Mouse (Mus musculus): Measurements from ENCODE around the gene Frmd8.
"Not testable (repeated sequence)": the region's sequence is repeated elsewhere in the genome, so short reads cannot be mapped to it uniquely, and the experiment has no call there.

Gene Frmd8

DNA sequence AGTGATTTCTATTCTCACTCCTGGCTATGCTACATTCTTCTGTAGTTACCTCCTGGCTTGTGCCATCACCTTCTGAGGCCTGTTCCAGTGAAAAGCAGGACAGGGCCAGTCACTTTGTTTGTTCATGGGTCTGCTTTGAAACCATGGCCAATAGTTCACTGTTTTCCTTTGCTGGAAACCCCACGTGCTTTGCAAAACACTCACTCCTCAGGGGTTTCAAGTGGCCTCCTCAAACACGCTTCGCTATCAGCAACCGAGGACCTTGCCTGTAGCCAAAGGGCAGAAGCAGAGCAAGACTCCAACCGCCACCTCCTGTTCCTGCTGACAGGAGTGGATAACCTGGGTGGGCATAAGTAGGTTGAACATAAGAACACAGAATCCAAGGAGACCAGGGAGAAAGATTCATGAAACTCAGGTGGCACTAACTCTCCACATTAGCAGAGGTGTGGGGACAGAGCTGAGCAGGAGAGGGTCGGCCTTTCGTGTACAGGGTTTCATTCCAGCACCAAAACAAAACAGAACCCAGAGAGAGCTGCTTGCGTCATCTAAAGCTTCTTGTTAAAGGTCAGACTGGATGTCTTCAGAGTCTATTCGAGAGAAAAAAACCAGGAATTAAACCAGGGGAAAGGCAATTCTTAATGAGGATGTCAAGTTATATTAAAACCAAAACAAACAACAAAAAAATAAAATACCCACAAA, 47.5 kb downstream of the Frmd8 start:
- DNase-seq (ENCODE audit: low read depth in 2 of 2, low spot score in 2 of 2): no peak

DNA sequence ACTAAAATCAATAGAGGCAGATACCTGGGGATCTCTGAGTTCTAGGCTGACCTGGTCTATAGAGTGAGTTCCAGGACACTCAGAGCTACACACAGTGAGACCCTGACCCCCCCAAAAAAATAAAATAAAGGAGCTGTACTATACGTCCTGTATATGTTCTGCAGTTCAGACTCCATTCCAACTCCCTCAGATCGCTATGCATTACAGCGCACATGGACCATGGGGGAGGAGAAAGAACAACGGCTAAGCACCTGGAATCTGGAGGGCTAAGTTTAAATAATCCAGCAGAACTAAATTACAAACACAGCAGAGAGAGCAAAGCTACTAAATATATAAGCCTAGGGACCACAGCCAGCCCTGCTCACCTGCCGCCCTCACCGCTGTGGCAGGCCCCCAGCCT, 48.0 kb downstream of the Frmd8 start:
- no peak for DNase-seq (ENCODE audit: low read depth in 2 of 2, low spot score in 2 of 2)

DNA sequence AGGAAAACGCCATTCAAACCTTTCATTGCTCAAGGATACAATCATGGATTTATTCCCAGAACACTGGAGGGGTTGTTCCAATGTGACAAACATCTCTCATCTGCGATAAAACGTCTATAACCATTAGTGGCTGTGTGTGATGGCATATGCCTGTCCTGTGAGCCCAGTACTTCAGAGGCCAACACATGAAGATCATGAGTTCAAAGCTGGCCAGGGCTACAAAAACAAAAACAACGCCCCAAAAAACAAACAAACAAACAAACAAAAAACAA, 48.4 kb downstream of the Frmd8 start:
- no peak for DNase-seq (ENCODE audit: low read depth in 2 of 2, low spot score in 2 of 2)

- no peak for DNase-seq (ENCODE audit: low read depth in 2 of 2, low spot score in 2 of 2)
Observed at GRCm38 (mm10) chr19:5825901-5826730, 49.0 kb downstream of the Frmd8 start.

DNA sequence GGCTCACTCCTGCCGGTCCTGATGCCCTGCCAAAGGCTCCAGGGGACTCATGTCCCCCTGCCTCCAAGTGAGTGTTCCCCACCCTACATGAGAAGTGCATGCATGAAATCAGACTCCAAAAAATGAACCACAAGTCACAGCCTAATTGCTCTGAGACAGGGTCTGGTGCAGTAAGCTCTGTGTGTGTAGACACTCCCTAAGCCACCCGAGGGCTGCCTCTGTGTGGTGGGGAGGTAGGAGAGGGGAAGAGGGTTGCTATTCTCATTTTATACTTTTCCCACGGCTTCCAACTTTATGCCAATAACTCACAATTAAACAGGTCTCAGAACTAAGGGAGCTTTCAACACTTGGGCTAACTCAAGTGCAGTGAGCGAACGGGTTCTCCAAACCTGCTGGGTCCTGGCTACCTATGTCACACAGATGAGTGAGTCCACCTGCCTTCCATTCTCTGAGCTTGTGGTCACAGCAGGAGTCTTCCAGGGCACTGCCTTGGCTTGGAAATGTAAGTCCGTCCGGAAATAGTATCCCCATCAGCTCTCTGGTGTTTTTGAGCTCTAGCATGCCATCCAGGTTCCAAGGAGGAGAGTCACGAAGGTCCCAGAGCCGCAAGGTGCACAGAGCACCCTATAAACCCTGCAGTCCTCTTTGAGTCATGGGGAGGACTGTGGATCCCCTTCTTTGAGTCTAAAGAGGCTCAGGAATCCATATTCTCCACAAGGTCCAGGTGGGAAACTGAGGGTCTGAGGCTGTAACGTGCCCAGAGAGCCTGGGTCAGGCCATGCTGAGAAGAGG, 50.1 kb downstream of the Frmd8 start:
- no peak for DNase-seq (ENCODE audit: low read depth in 2 of 2, low spot score in 2 of 2)

DNA sequence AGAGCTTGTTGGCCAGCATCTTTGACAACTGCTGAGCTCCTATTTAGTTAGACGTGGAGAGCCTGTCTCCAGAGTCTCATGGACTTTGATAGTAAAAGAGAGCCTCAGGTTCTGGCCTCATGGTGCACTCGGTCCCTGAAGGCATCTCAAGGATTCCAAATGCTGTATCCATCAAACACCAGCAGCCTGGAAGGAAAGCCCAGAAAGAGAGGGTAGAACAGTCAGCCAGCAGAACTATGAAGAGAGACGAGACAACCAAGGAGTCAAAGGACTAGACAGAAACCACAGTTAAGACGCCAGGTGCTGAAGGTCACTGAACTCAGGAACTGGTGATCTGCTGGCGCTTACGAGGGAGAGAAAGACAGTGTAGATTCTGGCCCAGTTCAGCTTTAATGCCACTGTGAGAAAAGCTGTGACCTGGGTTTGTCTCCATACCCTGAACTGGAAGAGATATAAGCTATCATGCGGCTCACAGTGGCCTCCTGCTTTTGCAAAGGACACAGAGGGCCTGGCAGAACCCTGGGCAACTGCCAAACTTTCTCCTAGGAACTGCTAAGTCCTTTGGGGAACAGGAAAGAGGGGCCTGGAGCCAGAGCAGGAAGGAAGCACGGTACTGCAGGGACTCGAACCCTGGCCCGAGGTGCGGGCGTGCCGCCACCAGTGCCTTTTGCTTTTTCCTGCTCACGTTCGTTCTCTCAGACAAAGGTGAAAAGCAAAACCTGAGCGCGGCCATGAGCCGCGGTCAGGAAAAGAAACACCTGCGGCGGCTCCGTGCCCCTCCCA, 50.8 kb downstream of the Frmd8 start:
- DNase-seq (ENCODE audit: low read depth in 2 of 2, low spot score in 2 of 2): no peak

- peak in 1 of 2 experiments; percentile 49 for DNase-seq (ENCODE audit: low read depth in 2 of 2, low spot score in 2 of 2)
Observed at GRCm38 (mm10) chr19:5823266-5823839, 51.7 kb downstream of the Frmd8 start.

GRCm38 (mm10) chr19:5822834-5823205, 52.3 kb downstream of the Frmd8 start:
- DNase-seq (ENCODE audit: low read depth in 2 of 2, low spot score in 2 of 2): no peak

- DNase-seq (ENCODE audit: low read depth in 2 of 2, low spot score in 2 of 2): no peak
Observed at GRCm38 (mm10) chr19:5822174-5822833, 52.8 kb downstream of the Frmd8 start.

DNA sequence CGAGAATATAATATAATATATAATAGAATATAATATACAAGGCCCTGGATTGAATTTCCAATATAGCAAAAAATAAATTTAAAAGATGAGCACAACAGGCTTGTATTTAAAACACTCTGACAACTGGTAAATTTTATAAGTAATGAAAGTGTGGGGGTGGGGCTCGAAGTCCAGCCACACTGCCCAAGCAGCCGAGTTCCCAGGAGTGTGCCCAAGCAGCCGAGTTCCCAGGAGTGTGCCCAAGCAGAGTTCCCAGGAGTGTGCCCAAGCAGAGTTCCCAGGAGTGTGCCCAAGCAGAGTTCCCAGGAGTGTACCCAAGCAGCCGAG, 53.3 kb downstream of the Frmd8 start:
- no peak for DNase-seq (ENCODE audit: low read depth in 2 of 2, low spot score in 2 of 2)

DNA sequence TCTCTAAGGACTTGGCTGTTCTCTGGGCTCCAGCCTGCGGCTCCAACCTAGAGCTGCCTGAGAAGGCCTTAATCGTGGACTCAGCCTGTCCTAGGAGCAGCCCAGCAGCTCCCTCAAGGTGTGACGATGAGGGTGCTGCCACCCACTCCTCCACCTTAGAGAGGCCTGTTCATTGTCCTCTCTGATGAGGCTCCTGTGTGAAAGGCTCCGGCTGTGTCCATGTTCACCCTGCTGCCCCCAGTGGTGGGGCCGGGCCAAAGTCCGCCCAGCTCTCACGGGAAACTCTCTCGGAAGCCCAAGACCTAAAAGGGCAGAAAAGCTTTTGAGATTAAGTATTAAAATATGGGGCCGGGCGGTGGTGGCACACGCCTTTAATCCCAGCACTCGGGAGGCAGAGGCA, 55.5 kb downstream of the Frmd8 start:
- DNase-seq (ENCODE audit: low read depth in 2 of 2, low spot score in 2 of 2): no peak

DNA sequence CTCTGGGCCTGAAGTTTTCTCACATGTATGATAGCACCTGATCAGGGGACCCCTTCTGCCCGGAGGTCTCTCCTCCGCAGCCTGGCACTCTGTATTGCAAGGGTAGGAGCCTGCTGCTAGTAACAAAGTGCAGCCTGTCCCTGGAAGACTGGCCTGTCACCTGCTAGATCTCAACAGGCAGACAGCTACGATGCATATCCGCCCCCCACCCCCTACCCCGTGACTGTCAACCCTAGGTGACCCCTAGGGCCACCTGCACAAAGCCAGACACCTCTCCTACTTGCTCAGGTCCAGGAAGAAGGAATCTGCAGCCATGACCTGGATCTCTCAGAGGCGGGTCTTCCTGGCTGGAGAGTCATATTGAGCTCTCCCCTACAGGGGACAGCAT, 56.5 kb downstream of the Frmd8 start:
- DNase-seq (ENCODE audit: low read depth in 2 of 2, low spot score in 2 of 2): no peak

- peak; percentile 79 to 88 for DNase-seq (ENCODE audit: low read depth in 2 of 2, low spot score in 2 of 2)
Observed at GRCm38 (mm10) chr19:5817703-5818589, 57.1 kb downstream of the Frmd8 start.

GRCm38 (mm10) chr19:5815928-5816327, 59.1 kb downstream of the Frmd8 start:
- no peak for DNase-seq (ENCODE audit: low read depth in 2 of 2, low spot score in 2 of 2)

- DNase-seq (ENCODE audit: low read depth in 2 of 2, low spot score in 2 of 2): no peak
Observed at GRCm38 (mm10) chr19:5815010-5815409, 60.1 kb downstream of the Frmd8 start.

- DNase-seq (ENCODE audit: low read depth in 2 of 2, low spot score in 2 of 2): not testable (repeated sequence)
Observed at GRCm38 (mm10) chr19:5814048-5814447, 61.0 kb downstream of the Frmd8 start.

DNA sequence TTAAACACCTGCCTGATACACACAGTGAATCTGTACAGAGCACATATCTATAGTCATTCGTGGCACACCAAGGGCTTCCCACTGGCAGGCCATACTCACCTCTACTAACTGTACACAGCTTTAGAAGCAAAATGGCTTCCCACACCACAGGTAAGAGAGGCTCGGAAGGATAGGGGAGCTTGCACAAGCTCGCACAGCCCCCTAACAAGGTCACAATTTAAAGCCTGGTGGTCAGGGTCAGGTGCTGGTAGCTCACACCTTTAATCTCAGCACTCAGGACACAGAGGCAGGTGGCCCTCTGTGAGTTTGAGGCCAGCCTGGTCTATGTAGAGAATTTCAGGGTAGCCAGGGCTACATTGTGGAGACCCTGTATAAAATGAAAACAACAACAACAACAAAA, 61.5 kb downstream of the Frmd8 start:
- DNase-seq (ENCODE audit: low read depth in 2 of 2, low spot score in 2 of 2): no peak

DNA sequence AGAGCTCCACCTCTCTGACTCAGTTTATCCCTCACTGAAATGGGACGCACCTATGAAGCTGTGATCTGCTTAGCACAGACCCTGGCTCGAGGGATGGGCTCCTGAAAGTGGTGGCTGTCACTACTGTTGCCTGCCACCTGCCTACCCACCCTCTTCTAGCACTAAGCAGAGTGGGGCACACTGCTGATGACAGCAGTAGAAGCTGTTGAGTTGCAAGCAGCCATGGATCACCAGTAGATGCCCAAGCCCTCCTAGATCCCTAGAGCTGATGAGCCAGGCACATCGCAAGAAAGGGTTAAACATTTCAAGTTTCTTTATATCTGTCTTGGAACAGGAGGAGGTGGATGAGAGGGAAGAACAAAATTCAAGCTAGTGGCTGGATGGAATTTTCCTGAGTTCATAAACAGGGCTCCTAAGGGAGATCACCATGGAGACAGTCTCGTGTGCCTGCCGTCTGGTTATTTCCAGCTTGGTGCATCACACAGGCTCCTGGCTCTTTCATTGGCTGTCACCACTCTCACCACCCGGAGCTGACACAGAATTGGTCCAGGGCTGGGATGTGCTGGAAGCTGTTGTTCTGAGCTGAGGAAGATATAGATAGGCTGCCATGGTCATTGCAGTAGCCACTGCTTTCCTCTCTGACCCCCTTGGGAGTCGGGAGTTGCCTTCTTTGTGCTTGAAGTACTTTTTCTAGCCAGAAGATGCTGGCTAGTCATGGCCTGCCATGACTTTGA, 63.1 kb downstream of the Frmd8 start:
- no peak for DNase-seq (ENCODE audit: low read depth in 2 of 2, low spot score in 2 of 2)
